Mouse (Mus musculus) heart, postnatal 0 days (tissue): ENCODE data around the gene Prkn. TPM values are rescaled to one million over a fixed set of nuclear protein-coding genes. Genes with fewer than 3 reads are reported as not detected.

Source experiments
- ATAC-seq: fragments of 200-750 bp; cut with Nextera tagmentation; 2 replicates; pipeline ENCODE4 v1.8.0; 2017; ENCODE audit warnings: low read depth, moderate number of reproducible peaks, moderate library complexity; ENCODE audit not compliant: insufficient read depth
- DNase-seq: peaks from one replicate; pipeline ENCODE4 v3.0.0-alpha.2; 2016; ENCODE audit warnings: low spot score
- H3K27ac ChIP-seq: fragments of 300-500 bp; sonication (generic); 2 replicates; pipeline ENCODE4 v1.5.1; 2014; ENCODE audit warnings: low read depth, mild to moderate bottlenecking
- H3K27me3 ChIP-seq: fragments of 300-500 bp; sonication (generic); 2 replicates; pipeline ENCODE4 v1.6.1; 2014; ENCODE audit warnings: low read length, mixed read lengths; ENCODE audit not compliant: control insufficient read depth, insufficient read depth
- H3K36me3 ChIP-seq: fragments of 300-500 bp; sonication (generic); replicated peaks from 2 replicates; pipeline ENCODE4 v1.6.1; 2014; ENCODE audit warnings: low read length, mixed read lengths; ENCODE audit not compliant: control insufficient read depth, insufficient read depth
- H3K4me1 ChIP-seq: fragments of 300-500 bp; sonication (generic); 2 replicates; pipeline ENCODE4 v1.6.1; 2014; ENCODE audit warnings: antibody characterized with exemption; ENCODE audit not compliant: control insufficient read depth, insufficient read depth
- H3K4me2 ChIP-seq: fragments of 300-500 bp; sonication (generic); 2 replicates; pipeline ENCODE4 v1.6.1; 2014; ENCODE audit warnings: low read depth, mild to moderate bottlenecking, low read length, moderate library complexity
- H3K4me3 ChIP-seq: fragments of 300-500 bp; sonication (generic); 2 replicates; pipeline ENCODE4 v1.5.1; 2014; ENCODE audit warnings: low read depth, low read length
- H3K9ac ChIP-seq: fragments of 300-500 bp; sonication (generic); replicated peaks from 2 replicates; pipeline ENCODE4 v1.6.1; 2014; ENCODE audit warnings: low read depth, low read length, mixed read lengths
- H3K9me3 ChIP-seq: fragments of 300-500 bp; sonication (generic); replicated peaks from 2 replicates; pipeline ENCODE4 v1.6.1; 2016; ENCODE audit warnings: low read length; ENCODE audit not compliant: control insufficient read depth
- CTCF ChIP-seq: IDR thresholded peaks from 2 replicates; pipeline ENCODE4 v1.5.1; 2016; ENCODE audit warnings: antibody characterized with exemption, control low read depth, low read depth
- EP300 ChIP-seq: IDR thresholded peaks from 2 replicates; pipeline ENCODE4 v1.6.1; 2016; ENCODE audit warnings: antibody characterized with exemption, low read depth
- WGBS: fragments of 180-500 bp; shearing (Covaris S2); extraction: QIAGEN DNeasy Blood & Tissue Kit; methylation state at CpG from one replicate; pipeline ENCODE4 v1.1.7; 2014; 5-methylcytosine and 5-hydroxymethylcytosine counted together
- polyA plus RNA-seq: library from polyadenylated mRNA; unstranded; fragments of >200 nt; fragmentation: Nextera tagmentation; extraction: Ambion mirVana; gene quantifications from 2 replicates; pipeline ENCODE4 v1.2.1, GENCODE M21; 2015
- total RNA-seq: library from RNA; depleted of rRNA; stranded (reverse); fragments of >200 nt; gene quantifications from 2 replicates; pipeline ENCODE4 v1.2.3, GENCODE M21; 2014; ENCODE audit warnings: low replicate concordance

Gene Prkn
- total and polyA plus RNA-seq, 2 experiments from 2014 or later = 4.5 to 14.2 TPM

DNA sequence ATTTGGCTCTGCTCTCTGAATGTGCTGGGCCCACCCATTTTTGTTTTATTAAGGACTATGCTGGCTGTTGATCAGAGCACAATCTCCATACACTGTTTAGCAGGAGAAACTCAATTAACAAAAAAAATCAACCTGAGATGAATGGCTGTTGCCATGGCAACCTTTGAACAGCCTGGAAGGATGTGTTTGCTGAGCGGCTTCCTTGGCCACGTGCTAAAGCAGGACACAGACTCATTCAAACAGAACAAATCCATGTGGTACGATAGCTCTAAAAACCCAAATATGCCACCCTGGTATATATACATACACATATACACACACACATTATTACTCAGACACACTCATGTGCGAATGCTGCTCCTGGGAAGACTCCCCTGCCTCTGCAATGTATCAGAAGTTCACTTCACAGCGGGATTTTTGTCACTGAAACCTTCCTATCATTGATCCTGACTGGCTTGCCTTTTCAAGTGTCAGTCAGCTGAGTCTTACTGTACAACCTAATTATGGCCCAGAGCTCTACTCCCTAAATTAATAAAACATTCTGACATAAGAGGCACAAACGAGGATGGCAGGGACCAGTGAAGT lies 236.2 kb downstream of the Prkn start:
- no peak for DNase-seq
- no peak overlapping the region for H3K4me3 ChIP-seq
- no peak overlapping the region for H3K9ac ChIP-seq
- H3K27me3 ChIP-seq = no peaks in the 10 kb centered on the region
- ATAC-seq = no peak
- TF ChIP-seq CTCF (no peak), EP300 (no peak)
- H3K4me2 ChIP-seq = no peak overlapping the region
- H3K36me3 ChIP-seq = no peaks in the 10 kb centered on the region
- H3K9me3 ChIP-seq = no peaks in the 10 kb centered on the region
- 81% methylated on average over 6 of the region's 6 CpGs for WGBS
- no peak overlapping the region for H3K27ac ChIP-seq
- H3K4me1 ChIP-seq = no peaks in the 10 kb centered on the region

GRCm38 (mm10) chr17:11086492-11086891 lies 246.3 kb downstream of the Prkn start:
- DNase-seq (no peak), ATAC-seq (no peak)
- H3K4me1 ChIP-seq = no peaks in the 10 kb centered on the region
- no peak overlapping the region for H3K4me3 ChIP-seq
- H3K27me3 ChIP-seq = no peaks in the 10 kb centered on the region
- H3K4me2 ChIP-seq = no peak overlapping the region
- no peaks in the 10 kb centered on the region for H3K36me3 ChIP-seq
- H3K9ac ChIP-seq = no peak overlapping the region
- 64% methylated on average over 1 of the region's 1 CpGs for WGBS
- TF ChIP-seq EP300 (no peak), CTCF (no peak)
- no peak overlapping the region for H3K27ac ChIP-seq
- H3K9me3 ChIP-seq = no peaks in the 10 kb centered on the region

GRCm38 (mm10) chr17:11087088-11087487 lies 246.9 kb downstream of the Prkn start:
- no peak overlapping the region for H3K9ac ChIP-seq
- no peak overlapping the region for H3K4me2 ChIP-seq
- H3K27ac ChIP-seq = no peak overlapping the region
- H3K27me3 ChIP-seq = no peaks in the 10 kb centered on the region
- no peak for DNase-seq
- H3K4me1 ChIP-seq = no peaks in the 10 kb centered on the region
- no peak for TF ChIP-seq CTCF
- no peak for TF ChIP-seq EP300
- H3K36me3 ChIP-seq = no peaks in the 10 kb centered on the region
- no peaks in the 10 kb centered on the region for H3K9me3 ChIP-seq
- WGBS = 81% methylated on average over 5 of the region's 5 CpGs
- no peak overlapping the region for H3K4me3 ChIP-seq
- no peak for ATAC-seq

- Histone ChIP-seq H3K27ac (no peak overlapping the region), H3K4me3 (no peak overlapping the region), H3K9me3 (no peaks in the 10 kb centered on the region), H3K27me3 (no peaks in the 10 kb centered on the region), H3K36me3 (no peaks in the 10 kb centered on the region), H3K9ac (no peak overlapping the region), H3K4me2 (no peak overlapping the region), H3K4me1 (no peaks in the 10 kb centered on the region)
- ATAC-seq = no peak
- TF ChIP-seq EP300 (no peak), CTCF (no peak)
- no peak for DNase-seq
- WGBS = 60% methylated on average over 8 of the region's 8 CpGs
Observed at GRCm38 (mm10) chr17:11087823-11088222, 247.6 kb downstream of the Prkn start.

- no peaks in the 10 kb centered on the region for H3K4me1 ChIP-seq
- H3K9ac ChIP-seq = no peak overlapping the region
- no peak overlapping the region for H3K27ac ChIP-seq
- no peak for DNase-seq
- TF ChIP-seq EP300 = no peak
- TF ChIP-seq CTCF = no peak
- no peak for ATAC-seq
- no peak overlapping the region for H3K4me3 ChIP-seq
- H3K9me3 ChIP-seq = no peaks in the 10 kb centered on the region
- H3K4me2 ChIP-seq = no peak overlapping the region
- WGBS = 69% methylated on average over 6 of the region's 6 CpGs
- H3K27me3 ChIP-seq = no peaks in the 10 kb centered on the region
- H3K36me3 ChIP-seq = no peaks in the 10 kb centered on the region
Observed at GRCm38 (mm10) chr17:11089361-11089760, 249.2 kb downstream of the Prkn start.

- no peak overlapping the region for H3K9ac ChIP-seq
- H3K27me3 ChIP-seq = no peaks in the 10 kb centered on the region
- H3K9me3 ChIP-seq = no peaks in the 10 kb centered on the region
- 38% methylated on average over 6 of the region's 6 CpGs for WGBS
- TF ChIP-seq EP300 = no peak
- TF ChIP-seq CTCF = no peak
- H3K36me3 ChIP-seq = no peaks in the 10 kb centered on the region
- no peak for DNase-seq
- H3K27ac ChIP-seq = no peak overlapping the region
- peak; percentile 62 for ATAC-seq
- H3K4me3 ChIP-seq = no peak overlapping the region
- H3K4me2 ChIP-seq = no peak overlapping the region
- H3K4me1 ChIP-seq = no peaks in the 10 kb centered on the region
Observed at GRCm38 (mm10) chr17:11092900-11093299, 252.7 kb downstream of the Prkn start.
